ENCODE assay signal across 8 mouse cellular contexts in the genomic region with DNA sequence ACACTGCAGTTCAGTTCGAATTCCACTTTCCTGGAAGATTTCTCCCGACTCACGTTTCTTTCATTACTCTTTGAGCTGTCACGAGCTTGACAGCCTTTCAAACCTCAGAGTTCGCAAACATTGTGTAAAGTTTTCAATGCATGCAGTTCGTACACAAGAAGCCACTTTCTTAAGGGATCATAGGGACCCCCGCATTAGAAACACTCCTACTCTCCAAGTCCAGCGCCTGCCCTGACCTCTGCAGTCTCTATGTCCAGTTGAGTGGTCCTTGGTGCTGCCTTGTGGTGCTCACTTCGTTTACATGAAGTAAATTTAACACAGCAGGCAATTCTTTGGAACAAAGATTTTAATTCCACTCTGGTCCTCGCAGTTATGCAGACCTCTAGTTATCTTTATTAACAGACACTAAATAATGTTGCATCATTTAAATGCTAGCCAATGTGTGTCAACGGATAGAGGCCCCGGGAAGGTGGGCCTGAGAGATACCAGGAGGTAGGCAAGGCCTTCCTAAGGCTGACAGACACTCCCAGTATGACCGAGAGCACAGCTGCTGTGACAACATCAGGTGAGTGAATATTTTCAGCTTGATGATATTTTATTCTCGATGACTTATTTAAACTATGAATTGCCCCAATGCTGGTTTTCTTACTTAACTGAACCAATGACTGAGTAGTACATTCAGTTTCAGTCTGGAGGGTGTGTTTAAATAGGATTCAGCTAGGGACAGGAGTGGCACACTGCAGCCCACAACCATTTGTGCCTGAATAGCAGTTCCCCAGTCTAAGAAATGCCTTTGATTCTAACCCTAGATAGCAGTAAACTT. TPM values are rescaled to one million over a fixed set of nuclear protein-coding genes. Genes with fewer than 3 reads are reported as not detected.
DNase-seq lines count a peak whose midpoint lies in the region; ATAC-seq and TF ChIP-seq lines count a peak whose summit lies in the region.

A gene (plus strand): TSS at position 259 of the 823 bp plus-strand sequence.

- H3K27me3 ChIP-seq in heart, embryonic 12.5 days (replicated peaks), result no peaks in the 10 kb centered on the region
- H3K27me3 ChIP-seq in heart, postnatal 0 days (ENCODE audit: control insufficient read depth, insufficient read depth, low read length), result no peaks in the 10 kb centered on the region
- no peaks in the 10 kb centered on the region for H3K27me3 ChIP-seq in liver, embryonic 16.5 days (ENCODE audit: control insufficient read depth, insufficient read depth, low read depth, low read length)
- no peaks in the 10 kb centered on the region for H3K27me3 ChIP-seq in stomach, embryonic 14.5 days (ENCODE audit: control insufficient read depth, insufficient read depth, low read length)

- H3K4me3 ChIP-seq in heart, embryonic 12.5 days, result peak within 1 kb of the TSS; percentile 60
- H3K4me3 ChIP-seq in bone marrow macrophage, adult 2 months (ENCODE audit: insufficient read depth, low read length), result peak within 1 kb of the TSS; percentile 61
- H3K4me3 ChIP-seq in heart, postnatal 0 days (ENCODE audit: low read depth, low read length), result peak within 1 kb of the TSS; percentile 62
- H3K4me3 ChIP-seq in liver, embryonic 16.5 days (ENCODE audit: low read depth, low read length), result peak within 1 kb of the TSS; percentile 63
- peak within 1 kb of the TSS; percentile 37 for H3K4me3 ChIP-seq in stomach, embryonic 14.5 days (ENCODE audit: low read depth, low read length)

- DNase-seq in heart, adult 18-20 months, result no peak
- peak; percentile 16 for DNase-seq in heart, postnatal 0 days (ENCODE audit: low spot score)
- DNase-seq in frontal cortex, postnatal 25 days (ENCODE audit: low spot score in 2 of 2), result no peak
- DNase-seq in urinary bladder, postnatal 10 days (ENCODE audit: low spot score), result no peak

- 33% methylated on average over 14 of the region's 14 CpGs for WGBS in heart, embryonic 12.5 days
- WGBS in heart, postnatal 0 days, result 32% methylated on average over 14 of the region's 14 CpGs
- 8% methylated on average over 14 of the region's 14 CpGs for WGBS in liver, embryonic 16.5 days (ENCODE audit: insufficient replicate concordance)
- 24% methylated on average over 14 of the region's 14 CpGs for WGBS in stomach, embryonic 14.5 days

- peak within 1 kb of the TSS; percentile 69 for H3K4me2 ChIP-seq in heart, embryonic 12.5 days
- peak within 1 kb of the TSS; percentile 75 for H3K4me2 ChIP-seq in heart, postnatal 0 days (ENCODE audit: low read depth, low read length)
- H3K4me2 ChIP-seq in liver, embryonic 16.5 days (ENCODE audit: low read depth, low read length), result peak within 1 kb of the TSS; percentile 68
- H3K4me2 ChIP-seq in stomach, embryonic 14.5 days (replicated peaks; ENCODE audit: low read depth, low read length), result peak within 1 kb of the TSS; percentile 64

- no peak within 1 kb of the TSS for H3K27ac ChIP-seq in heart, embryonic 12.5 days (ENCODE audit: poor library complexity, severe bottlenecking)
- no peak within 1 kb of the TSS for H3K27ac ChIP-seq in bone marrow macrophage, adult 2 months (ENCODE audit: insufficient read depth, low read depth, low read length)
- no peak within 1 kb of the TSS for H3K27ac ChIP-seq in heart, postnatal 0 days (ENCODE audit: low read depth)
- H3K27ac ChIP-seq in liver, embryonic 16.5 days (ENCODE audit: low read length), result peak within 1 kb of the TSS; percentile 96
- H3K27ac ChIP-seq in stomach, embryonic 14.5 days (ENCODE audit: low read length), result no peak within 1 kb of the TSS

- TF ChIP-seq POLR2A in bone marrow macrophage, adult 2 months (IDR thresholded peaks at IDR 0.05; ENCODE audit: borderline replicate concordance, low read depth, low read length), result no peak

- no peak for TF ChIP-seq CTCF in bone marrow macrophage, adult 2 months (IDR thresholded peaks at IDR 0.05; ENCODE audit: low read depth, low read length)
- TF ChIP-seq CTCF in heart, postnatal 0 days (IDR thresholded peaks at IDR 0.05; ENCODE audit: low read depth), result no peak

- H3K4me1 ChIP-seq in heart, embryonic 12.5 days (replicated peaks), result no peaks in the 10 kb centered on the region
- peaks cover 6% of the 10 kb centered on the region for H3K4me1 ChIP-seq in bone marrow macrophage, adult 2 months (ENCODE audit: control insufficient read depth, insufficient read depth, low read length)
- no peaks in the 10 kb centered on the region for H3K4me1 ChIP-seq in heart, postnatal 0 days (ENCODE audit: control insufficient read depth, insufficient read depth)
- H3K4me1 ChIP-seq in liver, embryonic 16.5 days (ENCODE audit: control insufficient read depth, low read depth, low read length), result peaks cover 6% of the 10 kb centered on the region
- no peaks in the 10 kb centered on the region for H3K4me1 ChIP-seq in stomach, embryonic 14.5 days (ENCODE audit: control insufficient read depth, insufficient read depth, low read length)

- peak; percentile 82 for ATAC-seq in heart, embryonic 12.5 days (ENCODE audit: insufficient number of reproducible peaks, low FRiP score)
- no peak for ATAC-seq in heart, postnatal 0 days (ENCODE audit: insufficient read depth, low read depth)
- peak; percentile 96 for ATAC-seq in liver, embryonic 16.5 days (ENCODE audit: low read depth)
- peak; percentile 79; the same call in 1 of the 2 replicates for ATAC-seq in stomach, embryonic 14.5 days (ENCODE audit: insufficient number of reproducible peaks, insufficient read depth, low FRiP score, low read depth)

- TF ChIP-seq EP300 in heart, postnatal 0 days (IDR thresholded peaks at IDR 0.05; ENCODE audit: low read depth), result no peak

- no peaks in the 10 kb centered on the region for H3K9me3 ChIP-seq in heart, embryonic 12.5 days (replicated peaks)
- H3K9me3 ChIP-seq in heart, postnatal 0 days (replicated peaks; ENCODE audit: control insufficient read depth, low read length), result no peaks in the 10 kb centered on the region
- H3K9me3 ChIP-seq in liver, embryonic 16.5 days (replicated peaks; ENCODE audit: control insufficient read depth, low read length), result no peaks in the 10 kb centered on the region
- no peaks in the 10 kb centered on the region for H3K9me3 ChIP-seq in stomach, embryonic 14.5 days (ENCODE audit: control insufficient read depth, low read depth, low read length)

- peak within 1 kb of the TSS; percentile 49 for H3K9ac ChIP-seq in heart, embryonic 12.5 days
- peak within 1 kb of the TSS; percentile 57 for H3K9ac ChIP-seq in heart, postnatal 0 days (replicated peaks; ENCODE audit: low read depth, low read length)
- peak within 1 kb of the TSS; percentile 76 for H3K9ac ChIP-seq in liver, embryonic 16.5 days (ENCODE audit: low read depth, low read length)
- no peak within 1 kb of the TSS; the same call in none of the 2 replicates for H3K9ac ChIP-seq in stomach, embryonic 14.5 days (replicated peaks; ENCODE audit: low read depth, low read length)

- H3K36me3 ChIP-seq in heart, embryonic 12.5 days, result no peaks in the 10 kb centered on the region
- H3K36me3 ChIP-seq in heart, postnatal 0 days (replicated peaks; ENCODE audit: control insufficient read depth, insufficient read depth, low read length), result no peaks in the 10 kb centered on the region
- H3K36me3 ChIP-seq in liver, embryonic 16.5 days (ENCODE audit: control insufficient read depth, insufficient read depth), result peaks cover 32% of the 10 kb centered on the region
- H3K36me3 ChIP-seq in stomach, embryonic 14.5 days (ENCODE audit: control insufficient read depth, insufficient read depth, low read length), result no peaks in the 10 kb centered on the region

RNA-seq across cellular contexts. Expression of the gene that starts here (rescaled TPM):
- polyA plus RNA-seq in heart, embryonic 12.5 days (2016; fragmentation: Nextera tagmentation; extraction: Ambion mirVana), result 18.4 and 22.5 TPM in 2 replicates
- under 1 TPM; 0.15 to 0.44 TPM for total RNA-seq in heart, adult 18-20 months (2021)
- not detected in 2 replicates for polyA plus RNA-seq in bone marrow macrophage, adult 2 months (2012; ENCODE audit: insufficient read depth, insufficient read length, missing spikeins)
- total RNA-seq in heart, postnatal 0 days (2014; rRNA removed; ENCODE audit: low replicate concordance), result 0.65 and 5.2 TPM in 2 replicates
- 1.6 and 3.1 TPM in 2 replicates for polyA plus RNA-seq in heart, postnatal 0 days (2015; fragmentation: Nextera tagmentation; extraction: Ambion mirVana)
- polyA plus RNA-seq in liver, embryonic 16.5 days (2015; fragmentation: Nextera tagmentation; extraction: Ambion mirVana), result 642 and 710 TPM in 2 replicates
- polyA plus RNA-seq in stomach, embryonic 14.5 days (2014; fragmentation: Nextera tagmentation; extraction: Ambion mirVana), result 2.5 and 4.0 TPM in 2 replicates

Comparison
In these comparisons a context has a peak if more than half of its experiments do, and no peak if none do; other contexts are left out.
1. RNA of the gene that starts here (polyA plus RNA-seq): 642 to 710 TPM in liver, embryonic 16.5 days; 18.4 to 22.5 TPM in heart, embryonic 12.5 days, 2.5 to 4.0 TPM in stomach, embryonic 14.5 days, 1.6 to 3.1 TPM in heart, postnatal 0 days and not detected in bone marrow macrophage, adult 2 months; every median in the first group is over 10 times any median in the second.
2. Peak in every context shown above with its lines, with median percentiles within 50 percentile points of each other: H3K4me2 ChIP-seq and H3K4me3 ChIP-seq.